Mouse (Mus musculus) brain, embryonic 14.5 days (tissue): ENCODE results near the gene Rap1a. TPM values are rescaled to one million over a fixed set of nuclear protein-coding genes. Genes with fewer than 3 reads are reported as not detected.
A peak's percentile ranks its signal among the peaks of the same experiment; 100 is the strongest.

ENCODE experiments used
- DNase-seq: peaks from one replicate; pipeline ENCODE4 v3.0.0-alpha.2; 2011; ENCODE audit warnings: low read depth
- CTCF ChIP-seq: fragments of 200-500 bp; IDR thresholded peaks from 2 replicates; pipeline ENCODE4 v1.5.1; 2012; ENCODE audit warnings: inconsistent platforms, mild to moderate bottlenecking, moderate library complexity, borderline replicate concordance; ENCODE audit not compliant: insufficient read depth, insufficient read length; ENCODE audit errors: extremely low read depth
- POLR2A ChIP-seq: fragments of 200-500 bp; IDR thresholded peaks from 2 replicates; pipeline ENCODE4 v1.6.1; 2012; ENCODE audit warnings: mild to moderate bottlenecking, inconsistent platforms, borderline replicate concordance; ENCODE audit not compliant: poor library complexity, insufficient read depth, insufficient read length, severe bottlenecking; ENCODE audit errors: extremely low read depth
- polyA plus RNA-seq: library from polyadenylated mRNA; depleted of rRNA; stranded (reverse); fragments of >200 nt; gene quantifications from 2 replicates; pipeline ENCODE4 v1.2.3, GENCODE M21; 2012

Gene Rap1a
- polyA plus RNA-seq, 1 experiment, result 32.7 TPM

DNA sequence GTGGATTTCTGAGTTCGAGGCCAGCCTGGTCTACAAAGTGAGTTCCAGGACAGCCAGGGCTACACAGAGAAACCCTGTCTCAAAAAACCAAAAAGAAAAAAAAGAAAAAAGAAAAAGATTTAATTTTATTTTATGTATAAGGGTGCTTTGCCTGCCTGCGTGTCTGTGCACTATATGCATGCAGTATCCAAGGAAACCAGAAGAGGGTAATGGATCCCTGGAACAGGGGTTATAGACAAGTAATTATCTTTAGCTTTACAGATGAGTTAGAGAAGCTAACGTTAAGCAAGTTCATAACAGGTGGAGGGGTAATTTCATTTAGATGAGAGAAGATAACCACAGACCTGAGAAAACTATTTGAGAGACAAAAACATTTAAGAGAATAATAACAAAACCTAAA lies 47.0 kb downstream of the Rap1a start:
- TF ChIP-seq CTCF (no peak), POLR2A (no peak)
- no peak for DNase-seq

GRCm38 (mm10) chr3:105750810-105751209 lies 50.3 kb downstream of the Rap1a start:
- TF ChIP-seq POLR2A (no peak), CTCF (no peak)
- DNase-seq, result no peak

DNA sequence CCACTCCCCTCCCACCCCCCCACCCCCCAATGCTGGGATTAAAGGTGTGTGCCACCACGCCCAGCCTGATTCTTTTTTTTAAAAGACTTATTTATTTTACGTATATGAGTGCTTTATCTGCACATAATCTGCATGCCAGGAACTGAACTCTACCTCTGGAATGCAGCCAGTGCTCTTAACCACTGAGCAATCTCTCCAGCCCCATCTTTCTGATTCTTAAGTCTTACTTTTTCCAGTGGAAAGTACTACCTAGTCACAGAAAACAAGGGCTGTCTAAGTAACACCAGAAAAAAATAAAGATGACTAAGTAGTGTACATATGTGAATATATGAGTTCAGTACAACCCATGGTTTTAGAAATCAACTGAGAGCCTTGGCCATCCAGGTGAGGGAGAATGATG lies 54.6 kb downstream of the Rap1a start:
- DNase-seq, result no peak

GRCm38 (mm10) chr3:105737666-105738065 lies 63.5 kb downstream of the Rap1a start:
- TF ChIP-seq CTCF, result no peak
- no peak for TF ChIP-seq POLR2A
- no peak for DNase-seq

More for the DNA sequence above, 54.6 kb downstream of the Rap1a start:
- no peak for TF ChIP-seq POLR2A
- no peak for TF ChIP-seq CTCF

GRCm38 (mm10) chr3:105737070-105737469 lies 64.1 kb downstream of the Rap1a start:
- no peak for DNase-seq
- TF ChIP-seq CTCF (no peak), POLR2A (no peak)

GRCm38 (mm10) chr3:105736148-105736547 lies 65.0 kb downstream of the Rap1a start:
- no peak for DNase-seq
- TF ChIP-seq CTCF (no peak), POLR2A (no peak)

GRCm38 (mm10) chr3:105735285-105735684 lies 65.9 kb downstream of the Rap1a start:
- TF ChIP-seq CTCF (no peak), POLR2A (no peak)
- DNase-seq, result no peak

GRCm38 (mm10) chr3:105733538-105733937 lies 67.6 kb downstream of the Rap1a start:
- TF ChIP-seq CTCF (no peak), POLR2A (no peak)
- no peak for DNase-seq

DNA sequence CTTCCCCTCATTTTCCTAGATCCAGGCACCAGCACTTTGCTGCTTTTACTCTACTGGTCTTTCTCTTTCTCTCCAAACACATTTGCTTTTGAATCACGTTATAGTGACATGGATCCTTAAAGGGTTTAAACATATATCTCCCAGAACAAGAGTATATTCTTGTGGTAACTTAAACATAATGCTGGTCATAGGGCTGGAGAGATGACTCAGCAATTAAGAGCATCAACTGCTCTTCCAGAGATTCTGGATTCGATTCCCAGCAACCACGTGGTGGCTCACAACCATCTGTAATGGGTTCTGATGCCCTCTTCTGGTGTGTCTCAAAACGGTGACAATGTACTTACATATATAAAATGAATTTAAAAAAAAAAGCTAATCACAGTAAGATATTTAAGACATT lies 68.8 kb downstream of the Rap1a start:
- TF ChIP-seq POLR2A, result no peak
- TF ChIP-seq CTCF, result no peak
- DNase-seq, result no peak

- DNase-seq, result peak; percentile 88
- TF ChIP-seq POLR2A (no peak), CTCF (peak; percentile 58)
These were observed 75.1 kb downstream of the Rap1a start for GRCm38 (mm10) chr3:105726037-105726436.

GRCm38 (mm10) chr3:105722510-105722909 lies 78.6 kb downstream of the Rap1a start:
- no peak for DNase-seq
- TF ChIP-seq CTCF, result no peak
- no peak for TF ChIP-seq POLR2A

- DNase-seq, result no peak
- TF ChIP-seq POLR2A, result no peak
- TF ChIP-seq CTCF, result no peak
These were observed 79.4 kb downstream of the Rap1a start for GRCm38 (mm10) chr3:105721681-105722201.

- TF ChIP-seq CTCF (no peak), POLR2A (no peak)
- no peak for DNase-seq
These were observed 80.6 kb downstream of the Rap1a start for GRCm38 (mm10) chr3:105720514-105720913.

DNA sequence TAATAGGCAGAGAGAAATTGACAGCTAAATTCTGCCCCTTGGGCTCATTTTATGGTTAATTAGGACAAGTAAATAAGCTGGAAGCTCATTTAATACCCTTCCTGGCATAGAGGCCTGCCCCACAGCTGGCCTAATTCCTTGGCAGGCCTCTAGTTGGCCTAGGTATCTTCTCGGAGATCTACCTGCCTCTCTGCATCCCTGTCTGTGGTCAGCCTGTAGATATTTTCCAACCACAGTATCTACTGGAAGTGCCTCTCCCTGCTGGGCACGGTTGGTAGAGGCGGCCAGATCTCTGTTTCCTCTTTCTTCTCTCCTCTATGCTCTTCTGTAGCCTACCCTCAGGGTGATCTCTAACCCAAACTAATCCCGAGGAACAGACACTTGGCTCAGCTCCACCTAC lies 81.2 kb downstream of the Rap1a start:
- TF ChIP-seq POLR2A (no peak), CTCF (no peak)
- no peak for DNase-seq
